Mouse (Mus musculus): ENCODE results near the gene Hmga1. TPM values are rescaled to one million over a fixed set of nuclear protein-coding genes. Genes with fewer than 3 reads are reported as not detected.

Gene Hmga1
- total and polyA plus RNA-seq, 3 experiments = 43.8 to 88.7 (median 83.7) TPM

DNA sequence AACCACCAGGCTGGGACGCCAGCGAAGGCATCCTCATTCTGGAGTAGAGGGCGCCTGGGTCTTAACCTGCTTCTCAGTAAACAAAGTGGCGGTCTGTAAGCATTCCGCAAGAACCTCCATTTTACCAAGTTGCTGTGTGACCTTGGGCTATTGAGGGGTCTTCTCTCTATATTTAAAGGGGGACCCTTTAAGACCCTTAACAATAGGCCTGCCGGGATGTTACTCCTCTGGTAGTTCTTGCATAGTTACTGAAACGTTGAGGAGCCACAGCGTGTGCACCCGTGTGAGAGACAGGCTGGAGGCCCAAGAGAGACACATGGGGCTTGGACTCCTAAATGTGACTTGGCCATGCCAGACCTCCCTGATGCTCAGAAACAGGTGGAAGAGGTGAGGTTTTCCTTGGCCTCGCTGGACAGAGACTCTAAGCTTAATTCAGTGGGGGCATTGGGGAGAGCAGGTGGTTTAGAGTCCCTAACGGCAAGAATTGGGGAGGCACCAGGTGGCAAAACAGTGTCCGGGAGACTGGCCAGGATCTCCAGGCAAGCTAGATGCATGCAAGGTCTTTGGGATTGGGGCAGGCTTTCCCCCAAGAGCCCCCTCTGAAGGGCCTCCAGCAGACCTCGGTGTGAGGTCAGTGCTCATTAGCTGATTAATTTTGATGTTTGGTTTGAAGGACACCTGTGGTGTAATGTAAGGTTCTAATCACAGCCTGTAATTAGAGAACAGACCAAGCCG, 1.8 kb downstream of the Hmga1 start (continued):
- TF ChIP-seq SIN3A (IDR thresholded peaks at IDR 0.05; ENCODE audit: low read length) = 0 out of 2 replicates have a peak, but pooled peaks have one; percentile 25
- no peak for TF ChIP-seq EP300 (IDR thresholded peaks at IDR 0.05; ENCODE audit: low read length)
- no peak for TF ChIP-seq NRF1 (IDR thresholded peaks at IDR 0.05; ENCODE audit: low read depth, low read length)
- TF ChIP-seq CTCF (conservative IDR thresholded peaks at IDR 0.05 in 1 of 2, IDR thresholded peaks at IDR 0.05 in 1 of 2; ENCODE audit: low read depth in 2 of 2, low read length in 2 of 2) = no peak
- TF ChIP-seq ZNF384 (IDR thresholded peaks at IDR 0.05; ENCODE audit: low read depth, low read length) = no peak
- TF ChIP-seq GABPA (IDR thresholded peaks at IDR 0.05; ENCODE audit: insufficient replicate concordance, low read depth, low read length) = no peak
- TF ChIP-seq RCOR1 (conservative IDR thresholded peaks at IDR 0.05; ENCODE audit: low read depth, low read length) = no peak
- no peak for TF ChIP-seq POLR2A (IDR thresholded peaks at IDR 0.05; ENCODE audit: low read depth, low read length)
- TF ChIP-seq E2F4 (IDR thresholded peaks at IDR 0.05; ENCODE audit: insufficient replicate concordance, low read depth, low read length) = no peak

DNA sequence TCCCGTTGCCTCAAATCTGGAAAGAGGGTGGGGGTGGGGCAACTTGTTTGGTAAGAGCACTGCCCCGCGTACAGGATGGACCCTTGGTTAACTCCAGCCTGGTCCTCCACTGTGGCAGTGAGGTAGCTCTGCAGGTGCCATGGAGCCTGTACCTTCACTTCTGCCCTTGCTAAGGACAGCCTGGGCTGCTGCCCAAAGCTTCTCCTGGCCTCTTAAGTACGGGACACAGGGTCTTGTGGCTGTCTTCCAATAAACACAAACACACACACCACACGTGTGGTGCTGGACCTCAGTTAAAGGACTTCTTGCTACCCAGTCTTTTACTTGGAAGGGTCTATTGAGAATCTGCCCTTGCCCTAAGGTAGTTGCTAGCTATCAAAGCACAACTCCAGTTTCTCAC, 2.5 kb downstream of the Hmga1 start:
- Histone ChIP-seq H3K9me3 (replicated peaks; ENCODE audit: low read length) (peaks cover 8% of the 10 kb centered on the region), H3K36me3 (replicated peaks in 1 of 2; ENCODE audit: control insufficient read depth in 1 of 2, insufficient read depth in 1 of 2, low read length in 1 of 2) (peaks cover 11 to 26% of the 10 kb centered on the region in 2 experiments), H3K4me2 (ENCODE audit: insufficient read depth, low read depth, poor library complexity, severe bottlenecking) (peak overlapping the region; percentile 53), H3K4me1 (ENCODE audit: control insufficient read depth in 1 of 2, insufficient read depth in 2 of 2) (peaks cover 15 to 45% of the 10 kb centered on the region in 2 experiments), H3K4me3 (replicated peaks in 1 of 3; ENCODE audit: low read depth in 2 of 3, low read length in 2 of 3, poor library complexity in 1 of 3) (peak overlapping the region; percentile 64 to 78 (median 65)), H3K27me3 (replicated peaks) (peaks cover 7% of the 10 kb centered on the region), H3K79me2 (replicated peaks; ENCODE audit: control insufficient read depth, extremely low read depth, insufficient read depth, poor library complexity, severe bottlenecking) (peaks cover 54% of the 10 kb centered on the region), H3K9ac (ENCODE audit: insufficient read depth, low read depth) (peak overlapping the region; percentile 99; the same call in 1 of the 2 replicates), H3K27ac (ENCODE audit: insufficient read depth, low read depth) (peak overlapping the region; percentile 59; the same call in 1 of the 2 replicates)
- no peak for DNase-seq (ENCODE audit: extremely low read depth)
- TF ChIP-seq NRF1 (IDR thresholded peaks at IDR 0.05; ENCODE audit: low read depth, low read length) = 0 out of 2 replicates have a peak, but pooled peaks have one; percentile 9
- no peak for TF ChIP-seq HCFC1 (IDR thresholded peaks at IDR 0.05; ENCODE audit: low read depth, low read length)
- TF ChIP-seq RCOR1 (conservative IDR thresholded peaks at IDR 0.05; ENCODE audit: low read depth, low read length) = no peak
- TF ChIP-seq MAX (IDR thresholded peaks at IDR 0.05; ENCODE audit: low read length) = peak; percentile 42; the same call in 1 of the 2 replicates
- TF ChIP-seq E2F4 (IDR thresholded peaks at IDR 0.05; ENCODE audit: insufficient replicate concordance, low read depth, low read length) = no peak
- no peak for TF ChIP-seq TBP (conservative IDR thresholded peaks at IDR 0.05; ENCODE audit: low read depth, low read length)
- TF ChIP-seq ZMIZ1 (IDR thresholded peaks at IDR 0.05; ENCODE audit: low read depth, low read length) = 0 out of 2 replicates have a peak, but pooled peaks have one; percentile 20
- TF ChIP-seq MXI1 (IDR thresholded peaks at IDR 0.05; ENCODE audit: low read depth, low read length) = 0 out of 2 replicates have a peak, but pooled peaks have one; percentile 48
- in situ Hi-C loops (cut with MboI; ENCODE audit: low pct_ligation_motif_present, low pct_unique_long_range_greater_than_20kb, low sequenced_read_pairs) = no loop called here
- dilution Hi-C loops (cut with MboI; ENCODE audit: extremely low pct_ligation_motif_present, extremely low pct_unique_long_range_greater_than_20kb, low sequenced_read_pairs) = no loop called here

DNA sequence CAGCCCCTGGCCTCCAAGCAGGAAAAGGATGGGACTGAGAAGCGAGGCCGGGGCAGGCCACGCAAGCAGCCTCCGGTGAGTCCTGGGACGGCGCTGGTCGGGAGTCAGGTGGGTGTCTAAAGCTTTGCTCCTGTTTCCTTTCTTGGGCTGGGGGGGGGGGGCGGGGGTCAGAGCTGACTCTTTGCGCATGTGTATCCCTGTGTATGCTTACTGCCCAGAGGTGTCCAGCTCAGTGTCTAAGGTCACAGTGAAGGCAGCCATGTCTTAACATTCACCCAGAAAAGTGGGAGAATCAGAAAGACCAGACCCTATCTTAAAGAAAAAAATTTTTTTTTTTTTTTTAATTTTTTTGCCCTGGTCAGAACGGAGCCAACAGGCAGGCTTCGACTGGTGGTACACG, 3.3 kb downstream of the Hmga1 start:
- peaks cover 16 to 32% of the 10 kb centered on the region in 2 experiments for H3K36me3 ChIP-seq (replicated peaks in 1 of 2; ENCODE audit: control insufficient read depth in 1 of 2, insufficient read depth in 1 of 2, low read length in 1 of 2)
- H3K4me1 ChIP-seq (ENCODE audit: control insufficient read depth in 1 of 2, insufficient read depth in 2 of 2) = peaks cover 21 to 53% of the 10 kb centered on the region in 2 experiments
- H3K9ac ChIP-seq (ENCODE audit: insufficient read depth, low read depth) = peak overlapping the region; percentile 99; the same call in 1 of the 2 replicates
- H3K4me3 ChIP-seq (replicated peaks in 1 of 3; ENCODE audit: low read depth in 2 of 3, low read length in 2 of 3, poor library complexity in 1 of 3) = peak overlapping the region in 2 of 3 experiments; percentile 64 to 78
- dilution Hi-C loops (cut with MboI; ENCODE audit: extremely low pct_ligation_motif_present, extremely low pct_unique_long_range_greater_than_20kb, low sequenced_read_pairs) = no loop called here
- in situ Hi-C loops (cut with MboI; ENCODE audit: low pct_ligation_motif_present, low pct_unique_long_range_greater_than_20kb, low sequenced_read_pairs) = no loop called here
- peak overlapping the region; percentile 36; the same call in 1 of the 2 replicates for H3K27ac ChIP-seq (ENCODE audit: insufficient read depth, low read depth)
- H3K4me2 ChIP-seq (ENCODE audit: insufficient read depth, low read depth, poor library complexity, severe bottlenecking) = peak overlapping the region; percentile 53
- peaks cover 8% of the 10 kb centered on the region for H3K9me3 ChIP-seq (replicated peaks; ENCODE audit: low read length)
- H3K27me3 ChIP-seq (replicated peaks) = peaks cover 2% of the 10 kb centered on the region
- peaks cover 54% of the 10 kb centered on the region for H3K79me2 ChIP-seq (replicated peaks; ENCODE audit: control insufficient read depth, extremely low read depth, insufficient read depth, poor library complexity, severe bottlenecking)
- no peak for DNase-seq (ENCODE audit: extremely low read depth)
- TF ChIP-seq NRF1 (IDR thresholded peaks at IDR 0.05; ENCODE audit: low read depth, low read length) (peak; percentile 62), POLR2AphosphoS2 (IDR thresholded peaks at IDR 0.05; ENCODE audit: low read depth, low read length) (no peak), ELF1 (IDR thresholded peaks at IDR 0.05; ENCODE audit: low read depth, low read length) (no peak), RCOR1 (conservative IDR thresholded peaks at IDR 0.05; ENCODE audit: low read depth, low read length) (no peak), POLR2A (IDR thresholded peaks at IDR 0.05; ENCODE audit: low read depth, low read length) (no peak), PAX5 (IDR thresholded peaks at IDR 0.05; ENCODE audit: low read length) (no peak)
